Mouse (Mus musculus) myocyte (in vitro differentiated cells): ENCODE measurements at regions not wholly inside any gene's neighbourhood (a gene's known extent, or its start where the extent isn't known, plus 50 kb on each side); places are given as distances from the start of the nearest gene placed in this dataset.

Experiments used
- H3K27me3 ChIP-seq: one replicate; pipeline ENCODE4 v1.6.1; 2011; ENCODE audit not compliant: control insufficient read depth, insufficient read depth, insufficient read length
- H3K36me3 ChIP-seq: one replicate; pipeline ENCODE4 v1.6.1; 2011; ENCODE audit not compliant: control insufficient read depth, insufficient read depth
- H3K4me2 ChIP-seq: one replicate; pipeline ENCODE4 v1.6.1; 2011; ENCODE audit warnings: low read depth, control low read depth
- H3K4me3 ChIP-seq: one replicate; pipeline ENCODE4 v1.5.1; 2011; ENCODE audit warnings: mild to moderate bottlenecking, control low read depth, moderate library complexity
- H3K79me2 ChIP-seq: one replicate; pipeline ENCODE4 v1.6.1; 2011; ENCODE audit not compliant: control insufficient read depth, insufficient read depth
- H3ac ChIP-seq: one replicate; pipeline ENCODE4 v1.6.1; 2011; ENCODE audit not compliant: control insufficient read depth, insufficient read length
- CEBPB ChIP-seq: IDR thresholded peaks from 2 replicates; pipeline ENCODE4 v1.6.1; 2011; ENCODE audit warnings: mild to moderate bottlenecking, moderate library complexity; ENCODE audit not compliant: poor library complexity, insufficient read depth, severe bottlenecking
- E2F4 ChIP-seq: IDR thresholded peaks from one replicate; pipeline ENCODE4 v1.6.1; 2011; ENCODE audit warnings: mild to moderate bottlenecking, control low read depth, moderate library complexity; ENCODE audit not compliant: insufficient read depth
- MAX ChIP-seq: IDR thresholded peaks from one replicate; pipeline ENCODE4 v1.6.1; 2011; ENCODE audit warnings: low read depth, mild to moderate bottlenecking, control low read depth
- MYOD1 ChIP-seq, 3 experiments: IDR thresholded peaks; one replicate each; pipeline ENCODE4 v1.6.1; 2011; ENCODE audit warnings: control low read depth in 2 of 3, low read depth in 2 of 3, mild to moderate bottlenecking in 2 of 3, moderate library complexity in 1 of 3; ENCODE audit not compliant: insufficient read length in 2 of 3, control insufficient read depth in 1 of 3
- MYOG ChIP-seq, 3 experiments: IDR thresholded peaks; one replicate each; pipeline ENCODE4 v1.6.1; 2011; ENCODE audit warnings: control low read depth in 2 of 3, low read depth in 2 of 3, mild to moderate bottlenecking in 2 of 3; ENCODE audit not compliant: insufficient read length in 2 of 3, control insufficient read depth in 1 of 3, insufficient read depth in 1 of 3
- POLR2A ChIP-seq: IDR thresholded peaks from one replicate; pipeline ENCODE4 v1.6.1; 2011; ENCODE audit warnings: low read depth, mild to moderate bottlenecking, control low read depth, moderate library complexity; ENCODE audit not compliant: insufficient read length
- POLR2AphosphoS2 ChIP-seq: IDR thresholded peaks from one replicate; pipeline ENCODE4 v1.6.1; 2011; ENCODE audit warnings: low read depth, control low read depth; ENCODE audit not compliant: insufficient read length
- REST ChIP-seq: IDR thresholded peaks from one replicate; pipeline ENCODE4 v1.6.1; 2011; ENCODE audit warnings: mild to moderate bottlenecking, control low read depth, moderate library complexity; ENCODE audit not compliant: insufficient read depth, insufficient read length
- SRF ChIP-seq: IDR thresholded peaks from one replicate; pipeline ENCODE4 v1.6.1; 2011; ENCODE audit warnings: low read depth; ENCODE audit not compliant: control insufficient read depth, insufficient read length
- TCF12 ChIP-seq: IDR thresholded peaks from one replicate; pipeline ENCODE4 v1.6.1; 2011; ENCODE audit warnings: mild to moderate bottlenecking, control low read depth; ENCODE audit not compliant: poor library complexity, insufficient read depth, severe bottlenecking
- TCF3 ChIP-seq: IDR thresholded peaks from one replicate; pipeline ENCODE4 v1.6.1; 2011; ENCODE audit warnings: low read depth, control low read depth; ENCODE audit not compliant: insufficient read length
- USF1 ChIP-seq: IDR thresholded peaks from one replicate; pipeline ENCODE4 v1.6.1; 2011; ENCODE audit warnings: low read depth, mild to moderate bottlenecking, control low read depth, moderate library complexity

DNA sequence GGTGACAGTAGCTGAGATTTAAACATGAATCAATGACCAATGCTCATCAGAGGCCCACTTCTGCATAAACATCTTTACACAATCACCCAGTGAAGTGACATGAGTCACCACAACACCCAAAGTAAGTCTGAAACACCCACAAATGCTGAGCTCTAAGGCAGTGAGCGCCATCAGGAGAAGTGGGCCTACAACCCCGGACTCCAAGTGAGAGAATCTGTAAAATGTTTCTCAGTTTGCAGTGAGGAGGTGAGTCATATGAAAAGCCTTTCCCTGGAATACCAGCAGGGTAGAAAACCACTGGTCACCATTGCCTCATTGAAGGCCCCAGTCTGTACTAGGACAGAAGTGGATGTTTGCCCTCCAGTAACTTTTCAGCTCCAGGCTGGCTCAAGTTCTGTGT lies 602.6 kb upstream of the Lrrc4c start:
- Histone ChIP-seq H3K4me3 (no peak overlapping the region), H3K79me2 (no peaks in the 10 kb centered on the region), H3K4me2 (no peak overlapping the region), H3K27me3 (no peaks in the 10 kb centered on the region), H3ac (no peak overlapping the region), H3K36me3 (no peaks in the 10 kb centered on the region)
- TF ChIP-seq SRF, result no peak
- no peak for TF ChIP-seq POLR2AphosphoS2
- no peak for TF ChIP-seq REST
- no peak for TF ChIP-seq CEBPB
- no peak for TF ChIP-seq POLR2A
- no peak for TF ChIP-seq MAX
- TF ChIP-seq USF1, result no peak
- no peak for TF ChIP-seq MYOG (IDR thresholded peaks at IDR 0.05; ENCODE audit: control insufficient read depth in 1 of 3, insufficient read depth in 1 of 3, insufficient read length in 2 of 3, low read depth in 2 of 3)
- TF ChIP-seq MYOD1 (IDR thresholded peaks at IDR 0.05; ENCODE audit: control insufficient read depth in 1 of 3, insufficient read length in 2 of 3, low read depth in 2 of 3), result no peak
- TF ChIP-seq TCF12, result no peak
- no peak for TF ChIP-seq TCF3
- no peak for TF ChIP-seq E2F4
